Mouse (Mus musculus) layer of hippocampus, adult 9-11 months (tissue): ENCODE data around the gene Elmo3.

Experiments used
- DNase-seq: peaks from one replicate; pipeline ENCODE4 v3.0.0; 2022

Elmo3 gene

GRCm38 (mm10) chr8:105305211-105306145 lies at the start of gene Elmo3:
Elmo3 (plus strand) TSS chr8:105305601.
- DNase-seq: no peak

- no peak for DNase-seq
Measured at GRCm38 (mm10) chr8:105257318-105258114, 47.9 kb upstream of the Elmo3 start.

- DNase-seq: no peak
Measured at GRCm38 (mm10) chr8:105258911-105259720, 46.3 kb upstream of the Elmo3 start.

- no peak for DNase-seq
Measured at GRCm38 (mm10) chr8:105259721-105260320, 45.6 kb upstream of the Elmo3 start.

- no peak for DNase-seq
Measured at GRCm38 (mm10) chr8:105260371-105261099, 44.9 kb upstream of the Elmo3 start.

GRCm38 (mm10) chr8:105261326-105261980 lies 43.9 kb upstream of the Elmo3 start:
- DNase-seq: no peak

GRCm38 (mm10) chr8:105263244-105263912 lies 42.0 kb upstream of the Elmo3 start:
- DNase-seq: no peak

- no peak for DNase-seq
Measured at GRCm38 (mm10) chr8:105264024-105264982, 41.1 kb upstream of the Elmo3 start, which contains the start of the genes Tradd and Fbxl8. Tradd (minus strand) TSS chr8:105264609. Fbxl8 (plus strand) TSS chr8:105264648.

GRCm38 (mm10) chr8:105265128-105265527 lies 40.3 kb upstream of the Elmo3 start:
- no peak for DNase-seq

GRCm38 (mm10) chr8:105266775-105267174 lies 38.6 kb upstream of the Elmo3 start:
- DNase-seq: no peak

- DNase-seq: peak; percentile 88
Measured at GRCm38 (mm10) chr8:105268342-105269074, 36.9 kb upstream of the Elmo3 start.

- no peak for DNase-seq
Measured at GRCm38 (mm10) chr8:105269075-105269458, 36.3 kb upstream of the Elmo3 start.

- DNase-seq: no peak
Measured at GRCm38 (mm10) chr8:105269461-105269947, 35.9 kb upstream of the Elmo3 start, which contains the start of gene Hsf4. Hsf4 (plus strand) TSS chr8:105269801.

GRCm38 (mm10) chr8:105270101-105270915 lies 35.1 kb upstream of the Elmo3 start:
- DNase-seq: no peak

- DNase-seq: no peak
Measured at GRCm38 (mm10) chr8:105270916-105271186, 34.5 kb upstream of the Elmo3 start.

GRCm38 (mm10) chr8:105275387-105275786 lies 30.0 kb upstream of the Elmo3 start:
- no peak for DNase-seq

- DNase-seq: no peak
Measured at GRCm38 (mm10) chr8:105275840-105276239, 29.6 kb upstream of the Elmo3 start, which contains the start of gene Nol3. Nol3 (plus strand) TSS chr8:105276140.
